Mouse (Mus musculus) liver, embryonic 11.5 days (tissue): ENCODE data around the gene Mapk6. TPM values are rescaled to one million over a fixed set of nuclear protein-coding genes. Genes with fewer than 3 reads are reported as not detected.

Source experiments
- ATAC-seq: fragments of 200-750 bp; cut with Nextera tagmentation; replicated peaks from 2 replicates; pipeline ENCODE4 v1.8.0; 2017; ENCODE audit warnings: moderate number of reproducible peaks, mild to moderate bottlenecking, moderate TSS enrichment, moderate library complexity; ENCODE audit not compliant: low FRiP score
- DNase-seq: peaks from one replicate; pipeline ENCODE4 v3.0.0-alpha.2; 2017; ENCODE audit warnings: low spot score
- H3K27ac ChIP-seq: fragments of 300-500 bp; sonication (generic); 2 replicates; pipeline ENCODE4 v1.5.1; 2014; ENCODE audit warnings: mild to moderate bottlenecking, low read depth, low read length, control low read depth
- H3K27me3 ChIP-seq: fragments of 300-500 bp; sonication (generic); replicated peaks from 2 replicates; pipeline ENCODE4 v1.6.1; 2014; ENCODE audit warnings: low read length, mixed read lengths; ENCODE audit not compliant: control insufficient read depth, insufficient read depth
- H3K36me3 ChIP-seq: fragments of 300-500 bp; sonication (generic); 2 replicates; pipeline ENCODE4 v1.6.1; 2014; ENCODE audit warnings: mild to moderate bottlenecking, low read length, moderate library complexity, mixed read lengths; ENCODE audit not compliant: control insufficient read depth, insufficient read depth
- H3K4me1 ChIP-seq: fragments of 300-500 bp; sonication (generic); replicated peaks from 2 replicates; pipeline ENCODE4 v1.6.1; 2014; ENCODE audit warnings: low read length, mixed read lengths; ENCODE audit not compliant: control insufficient read depth, insufficient read depth
- H3K4me2 ChIP-seq: fragments of 300-500 bp; sonication (generic); 2 replicates; pipeline ENCODE4 v1.6.1; 2014; ENCODE audit warnings: mild to moderate bottlenecking, control low read depth, moderate library complexity
- H3K4me3 ChIP-seq: fragments of 300-500 bp; sonication (generic); 2 replicates; pipeline ENCODE4 v1.5.1; 2014; ENCODE audit warnings: low read depth, low read length, control low read depth
- H3K9ac ChIP-seq: fragments of 300-500 bp; sonication (generic); 2 replicates; pipeline ENCODE4 v1.6.1; 2014; ENCODE audit warnings: low read depth, low read length, control low read depth
- H3K9me3 ChIP-seq: fragments of 300-500 bp; sonication (generic); 2 replicates; pipeline ENCODE4 v1.6.1; 2016; ENCODE audit warnings: low read length, inconsistent platforms, mixed read lengths; ENCODE audit not compliant: control insufficient read depth
- WGBS: fragments of 180-500 bp; shearing (Covaris S2); extraction: QIAGEN DNeasy Blood & Tissue Kit; methylation state at CpG from one replicate; pipeline ENCODE4 v1.1.7; 2014; 5-methylcytosine and 5-hydroxymethylcytosine counted together
- polyA plus RNA-seq: library from polyadenylated mRNA; unstranded; fragments of >200 nt; fragmentation: Nextera tagmentation; extraction: Ambion mirVana; gene quantifications from 2 replicates; pipeline ENCODE4 v1.2.1, GENCODE M21; 2014

The Mapk6 gene
- polyA plus RNA-seq, 1 experiment from 2014 or later = 61.0 TPM

DNA sequence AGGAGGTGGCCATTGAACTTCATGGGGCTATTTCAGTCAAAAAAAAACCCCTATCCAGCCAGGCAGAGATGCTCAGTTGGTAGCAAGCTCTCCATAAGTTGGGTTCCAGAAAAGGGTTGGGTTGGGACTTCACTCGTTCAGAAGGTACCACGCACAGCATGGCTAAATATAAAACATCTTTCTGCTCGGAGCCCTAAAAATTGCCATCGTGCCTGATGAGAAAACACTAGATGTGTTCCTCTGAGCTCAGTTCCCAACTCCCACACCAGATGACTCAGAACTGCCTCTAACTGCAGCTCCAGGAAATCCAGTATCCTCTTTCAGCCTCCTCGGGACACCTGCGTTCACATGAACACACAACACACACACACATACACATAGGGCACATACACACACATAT is 71.8 kb downstream of the Mapk6 start:
- H3K27me3 ChIP-seq = no peaks in the 10 kb centered on the region
- H3K4me2 ChIP-seq = no peak overlapping the region
- no peak overlapping the region for H3K9ac ChIP-seq
- no peaks in the 10 kb centered on the region for H3K4me1 ChIP-seq
- no peak overlapping the region for H3K27ac ChIP-seq
- DNase-seq (no peak), ATAC-seq (no peak)
- no peaks in the 10 kb centered on the region for H3K9me3 ChIP-seq
- no peak overlapping the region for H3K4me3 ChIP-seq
- 84% methylated on average over 6 of the region's 6 CpGs for WGBS
- 0 out of 2 replicates have a peak, but pooled peaks cover 3% of the 10 kb centered on the region for H3K36me3 ChIP-seq

DNA sequence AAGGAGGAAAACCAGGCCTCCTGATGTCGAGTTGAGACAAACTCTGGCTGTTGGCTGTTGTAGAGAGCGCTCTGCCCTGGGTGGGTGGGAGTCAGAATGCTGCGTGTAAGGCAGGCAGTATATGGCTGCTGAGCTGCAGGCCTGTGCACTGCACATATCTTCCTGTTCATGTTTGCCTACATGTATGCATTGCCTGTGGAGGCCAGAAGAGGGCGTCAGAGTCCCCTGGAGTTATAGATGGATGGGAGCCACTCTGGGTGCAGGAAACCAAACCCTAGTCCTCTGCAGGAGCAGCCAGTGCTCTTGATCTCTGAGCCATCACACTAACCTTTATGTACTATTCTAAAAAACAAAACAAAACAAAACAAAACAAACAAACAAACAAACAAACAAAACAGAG is 75.4 kb downstream of the Mapk6 start:
- Histone ChIP-seq H3K27me3 (no peaks in the 10 kb centered on the region), H3K9ac (no peak overlapping the region), H3K4me2 (no peak overlapping the region), H3K4me3 (no peak overlapping the region), H3K27ac (no peak overlapping the region), H3K4me1 (no peaks in the 10 kb centered on the region), H3K36me3 (0 out of 2 replicates have a peak, but pooled peaks cover 3% of the 10 kb centered on the region), H3K9me3 (no peaks in the 10 kb centered on the region)
- no peak for DNase-seq
- ATAC-seq = no peak
- 73% methylated on average over 4 of the region's 4 CpGs for WGBS

- DNase-seq = no peak
- Histone ChIP-seq H3K4me2 (no peak overlapping the region), H3K27ac (no peak overlapping the region), H3K4me3 (no peak overlapping the region), H3K9ac (no peak overlapping the region), H3K27me3 (no peaks in the 10 kb centered on the region), H3K36me3 (0 out of 2 replicates have a peak, but pooled peaks cover 3% of the 10 kb centered on the region), H3K9me3 (no peaks in the 10 kb centered on the region), H3K4me1 (no peaks in the 10 kb centered on the region)
- ATAC-seq = no peak
- 89% methylated on average over 8 of the region's 8 CpGs for whole genome bisulfite sequencing
Measured at GRCm38 (mm10) chr9:75330821-75331220, 79.0 kb downstream of the Mapk6 start.

GRCm38 (mm10) chr9:75328047-75328446 is 81.8 kb downstream of the Mapk6 start:
- Histone ChIP-seq H3K4me3 (no peak overlapping the region), H3K27me3 (no peaks in the 10 kb centered on the region), H3K4me2 (no peak overlapping the region), H3K36me3 (no peaks in the 10 kb centered on the region), H3K9ac (no peak overlapping the region), H3K27ac (no peak overlapping the region), H3K9me3 (no peaks in the 10 kb centered on the region), H3K4me1 (no peaks in the 10 kb centered on the region)
- WGBS = 88% methylated on average over 3 of the region's 3 CpGs
- no peak for ATAC-seq
- DNase-seq = no peak

- Histone ChIP-seq H3K4me2 (no peak overlapping the region), H3K9me3 (no peaks in the 10 kb centered on the region), H3K36me3 (no peaks in the 10 kb centered on the region), H3K9ac (no peak overlapping the region), H3K4me3 (no peak overlapping the region), H3K27ac (no peak overlapping the region), H3K27me3 (no peaks in the 10 kb centered on the region), H3K4me1 (no peaks in the 10 kb centered on the region)
- 66% methylated on average over 13 of the region's 13 CpGs for WGBS
- ATAC-seq (no peak), DNase-seq (no peak)
Measured at GRCm38 (mm10) chr9:75322099-75322885, 87.5 kb downstream of the Mapk6 start.

DNA sequence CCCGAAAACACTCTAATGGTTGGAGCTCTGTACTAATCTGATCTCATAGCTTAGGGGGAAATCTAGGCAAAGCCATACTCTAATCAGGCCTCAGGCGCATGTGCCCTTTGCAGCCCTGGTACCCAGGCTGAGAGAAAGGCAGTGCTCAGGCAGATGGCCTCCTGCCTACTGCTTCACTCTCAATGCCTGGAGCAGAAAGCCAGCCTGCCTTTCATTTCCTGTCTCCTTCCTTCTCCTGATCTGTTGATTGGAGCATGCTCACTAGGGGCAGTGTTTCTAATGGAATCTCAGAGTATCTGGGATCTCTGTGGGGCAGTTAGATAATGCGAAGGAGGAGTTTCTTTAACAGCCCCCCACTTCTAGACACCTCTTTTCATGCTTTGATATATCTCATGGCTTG is 90.4 kb downstream of the Mapk6 start:
- H3K9me3 ChIP-seq = no peaks in the 10 kb centered on the region
- 79% methylated on average over 3 of the region's 3 CpGs for WGBS
- DNase-seq = no peak

More for the DNA sequence above, 90.4 kb downstream of the Mapk6 start:
- H3K4me1 ChIP-seq = no peaks in the 10 kb centered on the region; the same call in 1 of the 2 replicates
- H3K9ac ChIP-seq = no peak overlapping the region
- H3K4me2 ChIP-seq = no peak overlapping the region
- H3K27ac ChIP-seq = no peak overlapping the region
- H3K4me3 ChIP-seq = no peak overlapping the region
- ATAC-seq = no peak
- no peaks in the 10 kb centered on the region for H3K36me3 ChIP-seq
- no peaks in the 10 kb centered on the region for H3K27me3 ChIP-seq

Other genes starting within 250 kb of the Mapk6 start
- gene Myo5c, start 178.0 kb downstream of the Mapk6 start, polyA plus RNA-seq = 0.85 and 1.1 TPM in 2 replicates
- 8.6 and 9.2 TPM in 2 replicates for gene Gnb5, start 103.7 kb downstream of the Mapk6 start, polyA plus RNA-seq
- not detected in 2 replicates for gene Bcl2l10, start 62.2 kb downstream of the Mapk6 start, polyA plus RNA-seq
- gene Leo1, start 31.5 kb upstream of the Mapk6 start, polyA plus RNA-seq = 39.0 and 39.4 TPM in 2 replicates
- gene Tmod3, start 149.7 kb upstream of the Mapk6 start, polyA plus RNA-seq = 63.2 and 63.6 TPM in 2 replicates
- 2.8 and 3.1 TPM in 2 replicates for gene Tmod2, start 201.3 kb upstream of the Mapk6 start, polyA plus RNA-seq
- gene Lysmd2, start 215.7 kb upstream of the Mapk6 start, polyA plus RNA-seq = 10.1 and 10.8 TPM in 2 replicates